Mouse (Mus musculus) testis, adult 2 months (tissue): ENCODE results near the gene Srsf3. TPM values are rescaled to one million over a fixed set of nuclear protein-coding genes. Genes with fewer than 3 reads are reported as not detected.
"Not testable (repeated sequence)": the region's sequence is repeated elsewhere in the genome, so short reads cannot be mapped to it uniquely, and the experiment has no call there.

Experiments
- H3K27ac ChIP-seq: fragments of 200-500 bp; 2 replicates; pipeline ENCODE4 v1.5.1; 2012; ENCODE audit warnings: low read depth, low read length; ENCODE audit not compliant: control insufficient read depth, insufficient read depth
- H3K27me3 ChIP-seq: fragments of 200-500 bp; 2 replicates; pipeline ENCODE4 v1.6.1; 2012; ENCODE audit warnings: mild to moderate bottlenecking, low read length, moderate library complexity; ENCODE audit not compliant: control insufficient read depth, insufficient read depth
- H3K36me3 ChIP-seq: fragments of 200-500 bp; 2 replicates; pipeline ENCODE4 v1.6.1; 2012; ENCODE audit warnings: mild to moderate bottlenecking, low read length; ENCODE audit not compliant: control insufficient read depth, insufficient read depth
- H3K4me1 ChIP-seq: fragments of 200-500 bp; 2 replicates; pipeline ENCODE4 v1.6.1; 2012; ENCODE audit warnings: low read length; ENCODE audit not compliant: control insufficient read depth, insufficient read depth
- H3K4me3 ChIP-seq: fragments of 200-500 bp; 2 replicates; pipeline ENCODE4 v1.5.1; 2012; ENCODE audit warnings: low read depth, mild to moderate bottlenecking, low read length, moderate library complexity, mixed read lengths; ENCODE audit not compliant: control insufficient read depth
- CTCF ChIP-seq: fragments of 200-500 bp; IDR thresholded peaks from 2 replicates; pipeline ENCODE4 v1.5.1; 2012; ENCODE audit warnings: low read depth, mild to moderate bottlenecking, inconsistent platforms, low read length, moderate library complexity; ENCODE audit not compliant: control insufficient read depth, insufficient read depth, insufficient replicate concordance
- POLR2A ChIP-seq: fragments of 200-500 bp; IDR thresholded peaks from 2 replicates; pipeline ENCODE4 v1.6.1; 2012; ENCODE audit warnings: low read depth, mild to moderate bottlenecking, inconsistent platforms, low read length, moderate library complexity; ENCODE audit not compliant: control insufficient read depth
- polyA plus RNA-seq: library from polyadenylated mRNA; depleted of rRNA; stranded (reverse); fragments of >200 nt; gene quantifications from 2 replicates; pipeline ENCODE4 v1.2.3, GENCODE M21; 2012

The Srsf3 gene
- polyA plus RNA-seq, 1 experiment, result 75.4 TPM

GRCm38 (mm10) chr17:29065245-29065940, 33.0 kb downstream of the Srsf3 start:
- no peak overlapping the region for H3K27ac ChIP-seq
- H3K27me3 ChIP-seq, result no peaks in the 10 kb centered on the region
- H3K36me3 ChIP-seq, result no peaks in the 10 kb centered on the region
- H3K4me1 ChIP-seq, result no peaks in the 10 kb centered on the region; the same call in 1 of the 2 replicates
- H3K4me3 ChIP-seq, result peak overlapping the region; percentile 10
- TF ChIP-seq POLR2A (no peak), CTCF (no peak)

- no peaks in the 10 kb centered on the region for H3K27me3 ChIP-seq
- no peaks in the 10 kb centered on the region for H3K36me3 ChIP-seq
- no peak overlapping the region for H3K4me3 ChIP-seq
- no peaks in the 10 kb centered on the region; the same call in 1 of the 2 replicates for H3K4me1 ChIP-seq
- H3K27ac ChIP-seq, result no peak overlapping the region
- TF ChIP-seq CTCF (no peak), POLR2A (no peak)
These were observed 33.5 kb downstream of the Srsf3 start for GRCm38 (mm10) chr17:29065971-29066370.

DNA sequence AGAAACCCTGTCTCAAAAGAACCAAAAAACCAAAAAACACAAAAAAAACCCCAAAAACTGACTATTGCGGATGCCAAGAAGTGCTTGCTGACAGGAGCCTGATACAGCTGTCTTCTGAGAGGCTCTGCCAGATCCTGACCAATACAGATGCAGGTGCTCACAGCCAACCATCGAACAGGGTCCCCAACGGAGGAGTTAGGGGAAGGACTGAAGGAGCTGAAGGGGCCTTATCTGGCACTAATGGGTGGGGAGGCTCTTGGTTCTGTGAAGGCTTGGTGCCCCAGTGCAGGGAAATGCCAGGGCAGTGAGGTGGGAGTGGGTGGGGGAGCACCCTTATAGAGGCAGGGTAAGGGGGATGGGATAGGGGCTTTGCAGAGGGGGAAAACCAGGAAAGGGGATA, 35.0 kb downstream of the Srsf3 start:
- not testable (repeated sequence) for H3K27ac ChIP-seq, H3K4me1 ChIP-seq, H3K36me3 ChIP-seq, H3K27me3 ChIP-seq, H3K4me3 ChIP-seq

DNA sequence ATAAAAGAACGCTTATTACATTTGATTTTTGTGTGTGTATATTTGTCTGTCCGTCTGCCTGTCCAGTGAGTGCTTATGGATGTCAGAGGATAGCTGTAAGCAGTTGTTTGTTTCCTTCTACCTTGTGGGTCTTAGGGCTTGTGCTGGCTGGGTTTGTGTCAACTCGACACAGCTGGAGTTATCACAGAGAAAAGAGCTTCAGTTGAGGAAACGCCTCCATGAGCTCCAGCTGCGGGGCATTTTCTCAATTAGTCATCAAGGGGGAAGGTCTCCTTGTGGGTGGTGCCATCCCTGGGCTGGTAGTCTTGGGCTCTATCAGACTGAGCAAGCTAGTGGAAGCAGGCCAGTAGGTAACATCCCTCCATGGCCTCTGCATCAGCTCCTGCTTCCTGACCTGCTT, 35.4 kb downstream of the Srsf3 start:
- peaks cover under 1% of the 10 kb centered on the region for H3K4me1 ChIP-seq
- no peak overlapping the region for H3K27ac ChIP-seq
- TF ChIP-seq POLR2A, result no peak
- no peak for TF ChIP-seq CTCF
- no peaks in the 10 kb centered on the region for H3K27me3 ChIP-seq
- no peak overlapping the region for H3K4me3 ChIP-seq
- H3K36me3 ChIP-seq, result no peaks in the 10 kb centered on the region

DNA sequence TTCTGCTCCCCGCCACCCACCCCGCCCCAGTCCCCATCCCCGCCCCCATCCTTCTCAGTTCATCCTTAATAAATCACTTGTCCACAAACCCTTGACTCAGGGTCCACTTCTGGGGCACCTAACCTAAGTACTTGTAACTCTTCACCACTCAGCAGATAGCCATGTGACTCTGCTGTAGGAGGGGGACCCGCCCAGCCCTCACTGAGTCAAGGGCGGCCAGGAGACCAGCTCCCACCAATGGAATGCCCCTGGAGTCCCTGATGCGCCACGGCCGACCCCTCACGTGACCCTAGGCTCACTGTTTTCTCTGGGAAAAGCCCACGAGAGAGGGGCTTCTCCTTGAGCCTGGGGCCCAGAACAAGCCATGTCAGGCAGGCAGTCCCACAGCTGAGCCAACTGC, 36.6 kb downstream of the Srsf3 start:
- H3K27me3 ChIP-seq, result no peaks in the 10 kb centered on the region
- H3K27ac ChIP-seq, result no peak overlapping the region
- no peak for TF ChIP-seq CTCF
- TF ChIP-seq POLR2A, result no peak
- H3K4me3 ChIP-seq, result no peak overlapping the region
- H3K4me1 ChIP-seq, result peaks cover 3% of the 10 kb centered on the region
- no peaks in the 10 kb centered on the region for H3K36me3 ChIP-seq

DNA sequence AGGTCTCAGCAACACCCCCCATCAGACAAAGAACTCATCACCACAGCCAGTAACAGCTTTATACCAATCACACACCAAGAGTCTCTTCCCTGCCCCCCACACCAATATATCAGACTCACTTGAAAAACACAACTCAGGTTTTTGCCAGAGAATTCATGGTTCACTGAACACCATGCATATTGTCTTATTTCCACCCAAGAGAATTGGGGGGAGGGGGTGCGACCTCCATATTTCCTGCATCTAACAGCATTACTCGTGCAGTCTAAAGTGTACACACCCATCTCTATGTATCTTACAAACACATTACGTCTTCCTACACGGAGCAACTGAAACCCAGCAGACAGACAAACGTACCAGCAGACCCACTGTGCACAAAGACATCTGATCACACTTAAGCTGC, 39.4 kb downstream of the Srsf3 start:
- no peak overlapping the region for H3K27ac ChIP-seq

GRCm38 (mm10) chr17:29072701-29073307, 40.4 kb downstream of the Srsf3 start:
- TF ChIP-seq POLR2A (no peak), CTCF (no peak)
- H3K4me3 ChIP-seq, result no peak overlapping the region
- peaks cover 3% of the 10 kb centered on the region for H3K4me1 ChIP-seq
- no peaks in the 10 kb centered on the region for H3K27me3 ChIP-seq
- no peaks in the 10 kb centered on the region for H3K36me3 ChIP-seq
- H3K27ac ChIP-seq, result peak overlapping the region; percentile 56; the same call in 1 of the 2 replicates

More for the DNA sequence above, 39.4 kb downstream of the Srsf3 start:
- Histone ChIP-seq H3K27me3 (no peaks in the 10 kb centered on the region), H3K4me3 (no peak overlapping the region), H3K4me1 (peaks cover 3% of the 10 kb centered on the region), H3K36me3 (no peaks in the 10 kb centered on the region)
- no peak for TF ChIP-seq POLR2A
- TF ChIP-seq CTCF, result no peak
